Mouse (Mus musculus) ES-CJ7 (cell line): ENCODE measurements around the gene Myo1e.
A peak's percentile ranks its signal among the peaks of the same experiment; 100 is the strongest.

Experiments
- DNase-seq: peaks from one replicate; pipeline ENCODE4 v3.0.0; 2011; ENCODE audit warnings: low read depth, low spot score

Myo1e gene

DNA sequence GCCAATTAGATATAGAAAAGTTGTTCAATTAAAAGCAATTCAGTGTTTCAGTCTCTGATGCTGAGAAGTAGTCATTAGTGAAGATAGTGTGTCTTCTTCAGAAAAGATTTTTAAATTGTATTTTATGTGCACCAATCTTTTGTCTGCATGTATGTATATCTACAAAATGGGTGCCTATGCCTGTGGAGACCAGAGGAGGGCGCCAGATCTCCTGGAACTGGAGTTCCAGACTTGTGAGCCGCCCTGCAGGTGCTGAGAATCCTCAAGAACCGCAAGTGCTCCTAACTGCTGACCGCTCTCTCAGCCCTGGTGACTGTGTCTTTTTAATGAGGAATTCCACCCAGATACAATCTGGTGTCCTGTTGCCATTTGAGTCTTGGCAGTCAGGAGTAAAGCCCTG, 76.0 kb downstream of the Myo1e start:
- DNase-seq = peak; percentile 81

DNA sequence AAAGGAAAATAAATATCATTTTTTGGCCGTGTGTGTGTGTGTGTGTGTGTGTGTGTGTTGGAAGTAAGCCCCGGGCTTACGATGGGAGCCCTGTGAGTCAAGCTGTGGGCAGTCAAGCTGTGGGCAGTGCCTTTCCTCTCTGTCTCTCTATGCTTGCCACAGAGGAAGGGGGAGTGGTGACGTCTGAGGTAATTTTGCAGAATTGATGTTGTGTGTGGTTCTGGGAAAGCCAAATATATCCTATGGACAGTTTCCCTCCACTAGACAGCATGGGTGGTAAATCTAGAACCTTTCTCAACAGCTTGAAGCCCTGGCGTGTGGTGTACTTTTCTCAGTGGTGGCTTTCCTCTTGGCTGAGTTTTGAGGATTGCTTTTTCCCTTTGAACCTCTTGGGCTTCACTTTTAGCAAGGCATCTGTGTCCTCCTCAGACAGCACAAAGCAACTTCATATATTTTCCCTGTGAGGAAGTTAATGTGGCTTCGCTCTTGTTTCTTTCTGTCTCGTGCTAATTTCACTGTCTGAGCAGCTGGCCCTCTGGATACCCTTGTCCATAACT, 77.5 kb downstream of the Myo1e start:
- no peak for DNase-seq

DNA sequence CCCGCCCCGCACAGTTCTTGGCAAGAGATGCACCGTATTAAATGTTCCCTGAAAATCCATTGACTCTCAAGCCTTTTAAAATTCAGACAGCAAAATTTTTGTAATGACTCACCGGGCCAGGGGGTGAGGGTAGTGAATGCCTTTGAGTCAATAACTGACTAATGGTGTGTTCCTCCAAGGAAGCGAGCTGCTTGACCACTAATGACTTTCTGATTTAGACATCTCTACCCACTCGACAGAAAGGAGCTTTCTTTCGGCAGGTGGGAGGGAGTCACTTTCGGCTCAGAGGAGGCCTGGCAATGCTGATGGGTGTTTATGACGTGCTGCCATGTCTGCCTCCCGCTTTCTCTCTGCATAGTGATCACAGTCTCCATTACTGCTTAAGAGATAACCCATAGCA, 83.6 kb downstream of the Myo1e start:
- no peak for DNase-seq

DNA sequence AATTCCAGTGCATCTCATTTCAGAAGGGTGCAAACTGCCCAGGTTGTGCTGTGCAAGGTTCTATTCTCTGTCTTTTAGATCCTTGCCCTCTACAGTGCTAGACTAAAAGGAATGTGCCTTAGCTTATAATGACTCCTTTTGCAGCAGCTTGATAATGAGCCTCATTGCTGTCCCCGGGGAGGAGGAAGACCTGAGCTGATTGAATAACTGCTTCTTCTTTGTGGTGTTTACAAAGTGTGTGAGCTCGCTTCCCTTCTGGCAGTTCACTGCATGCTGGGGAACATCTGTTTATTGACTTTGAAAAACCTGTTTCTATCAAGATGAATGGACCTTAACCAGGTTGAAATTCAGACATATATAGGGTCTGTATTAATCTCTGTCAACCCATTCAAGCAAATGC, 89.8 kb downstream of the Myo1e start:
- DNase-seq = no peak

DNA sequence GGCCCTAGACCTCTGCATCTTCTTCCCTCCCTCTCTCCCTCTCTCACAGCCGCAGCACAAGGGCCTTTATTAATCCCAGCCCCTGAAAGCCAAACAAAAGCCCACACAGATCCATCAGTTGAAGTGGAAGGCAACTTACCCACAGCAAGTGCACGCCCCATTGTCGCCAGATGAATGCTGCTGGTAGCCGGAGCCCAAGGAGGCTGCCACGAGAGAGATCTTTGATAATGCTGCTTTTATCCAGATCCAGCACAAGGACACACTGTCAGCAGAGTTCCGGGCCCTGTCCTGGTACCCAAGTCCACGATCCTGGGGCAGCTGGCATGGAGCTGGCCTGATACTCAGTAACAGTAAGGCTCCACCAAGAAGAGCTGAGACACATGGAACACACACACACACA, 91.1 kb downstream of the Myo1e start:
- DNase-seq = no peak

DNA sequence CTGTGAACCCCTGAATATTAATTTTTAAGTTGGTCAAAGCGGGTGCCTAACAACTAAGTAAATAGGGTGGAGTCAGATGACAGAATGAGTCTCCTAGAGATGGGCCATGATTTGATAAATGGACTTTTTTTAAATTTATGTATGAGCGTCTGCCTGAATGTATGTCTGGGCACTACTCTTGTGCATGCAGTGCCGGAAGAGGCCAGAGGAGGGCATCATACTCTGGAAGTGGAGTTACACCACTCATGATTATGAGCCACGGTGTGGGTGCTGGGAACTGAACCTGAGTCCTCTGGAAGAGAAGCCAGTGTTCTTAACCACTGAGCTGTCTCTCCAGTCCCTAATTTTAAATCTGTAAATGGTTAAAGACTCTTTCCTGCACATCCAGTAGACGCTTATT, 93.6 kb downstream of the Myo1e start:
- no peak for DNase-seq

DNA sequence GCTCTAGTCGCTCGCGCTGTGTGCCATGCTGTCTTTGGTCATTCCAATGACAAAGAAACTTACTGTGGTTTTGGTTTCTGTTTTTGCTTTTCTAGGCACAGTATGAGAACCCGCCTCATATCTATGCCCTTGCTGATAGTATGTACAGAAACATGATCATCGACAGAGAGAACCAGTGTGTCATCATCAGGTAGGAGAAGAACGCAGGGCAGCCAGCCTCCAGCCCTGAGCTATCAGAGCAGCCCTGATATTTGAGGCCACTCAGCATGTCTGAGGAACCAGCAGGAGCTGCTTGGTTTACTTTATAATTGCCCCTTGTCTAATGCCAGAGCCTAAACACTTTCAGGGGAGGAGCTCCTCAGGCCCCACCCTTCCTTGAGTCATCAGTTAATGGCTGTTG, 94.4 kb downstream of the Myo1e start:
- DNase-seq = no peak

DNA sequence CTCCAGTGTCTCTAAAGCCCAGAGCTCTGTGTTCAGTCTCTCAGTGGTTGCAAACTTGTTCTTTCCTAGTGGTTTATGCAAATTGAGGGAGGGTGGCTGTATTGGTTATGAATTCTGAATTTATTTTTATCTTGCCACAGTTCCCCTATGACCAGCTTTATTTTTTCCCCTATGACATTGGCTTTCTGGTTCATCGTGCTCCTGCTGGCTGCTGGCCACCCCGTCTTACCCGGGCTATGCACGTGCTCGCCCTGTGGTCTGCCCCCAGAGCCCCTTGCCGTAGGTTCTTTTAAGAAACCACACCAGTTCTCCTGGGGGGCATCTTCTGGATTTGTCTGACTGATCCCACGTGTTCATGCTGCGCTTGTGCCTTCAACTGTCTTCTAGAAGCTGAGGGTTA, 97.8 kb downstream of the Myo1e start:
- no peak for DNase-seq

DNA sequence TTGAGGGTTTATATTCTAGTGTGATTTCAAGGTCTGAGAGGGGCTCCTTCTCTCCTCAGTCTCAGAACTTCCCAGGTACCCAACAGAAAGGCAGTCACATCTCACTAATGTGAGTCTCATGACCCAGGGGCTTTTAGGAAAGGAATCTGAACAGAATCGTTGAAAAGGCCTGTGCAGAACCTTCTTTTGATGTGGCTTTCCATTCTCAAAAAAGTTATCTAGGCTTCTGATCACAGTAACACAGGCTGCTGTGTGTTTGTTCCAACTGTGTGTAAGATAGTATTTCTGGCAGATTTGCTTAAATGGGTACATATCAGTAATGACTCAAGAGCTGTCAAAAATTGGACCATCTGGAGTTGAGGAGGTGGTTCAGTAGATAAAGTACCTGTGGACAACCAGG, 102.9 kb downstream of the Myo1e start:
- no peak for DNase-seq

DNA sequence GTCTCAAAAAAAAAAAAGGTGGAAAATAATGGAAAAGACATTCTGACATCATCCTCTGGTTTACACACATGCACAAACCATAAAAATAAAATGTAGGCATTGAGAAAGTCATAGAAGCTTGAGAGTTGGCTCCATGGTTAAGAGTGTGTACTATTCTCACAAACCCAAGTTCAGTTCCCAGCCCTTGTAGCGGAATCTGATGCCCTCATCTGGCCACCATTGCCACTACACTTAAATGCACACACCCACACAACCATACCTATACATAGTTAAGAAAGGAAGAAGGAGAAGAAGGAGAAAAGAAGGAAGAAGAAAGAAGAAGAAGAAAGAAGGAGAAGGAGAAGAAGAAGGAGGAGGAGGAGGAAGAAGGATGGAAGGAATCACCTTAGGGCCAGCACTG, 106.9 kb downstream of the Myo1e start:
- DNase-seq = peak; percentile 9

DNA sequence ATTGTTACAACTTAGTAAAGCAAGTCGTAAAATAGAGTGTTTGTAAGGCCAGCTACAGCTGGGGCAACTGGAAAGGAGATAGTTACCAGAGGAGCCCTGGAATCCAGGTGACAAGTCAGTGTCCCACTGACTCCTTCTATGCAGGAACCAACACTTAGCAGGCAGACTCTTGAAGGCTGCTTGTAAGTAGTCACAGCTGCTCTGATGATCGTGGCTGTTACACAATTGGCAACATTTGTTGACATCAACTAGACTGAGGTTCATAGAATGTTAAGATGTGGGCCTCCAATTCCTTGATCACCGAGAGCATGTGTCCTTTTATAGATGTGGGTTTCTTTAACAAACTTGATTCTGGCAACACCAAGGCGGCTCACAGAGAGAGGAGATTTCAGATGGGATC, 108.0 kb downstream of the Myo1e start:
- no peak for DNase-seq

DNA sequence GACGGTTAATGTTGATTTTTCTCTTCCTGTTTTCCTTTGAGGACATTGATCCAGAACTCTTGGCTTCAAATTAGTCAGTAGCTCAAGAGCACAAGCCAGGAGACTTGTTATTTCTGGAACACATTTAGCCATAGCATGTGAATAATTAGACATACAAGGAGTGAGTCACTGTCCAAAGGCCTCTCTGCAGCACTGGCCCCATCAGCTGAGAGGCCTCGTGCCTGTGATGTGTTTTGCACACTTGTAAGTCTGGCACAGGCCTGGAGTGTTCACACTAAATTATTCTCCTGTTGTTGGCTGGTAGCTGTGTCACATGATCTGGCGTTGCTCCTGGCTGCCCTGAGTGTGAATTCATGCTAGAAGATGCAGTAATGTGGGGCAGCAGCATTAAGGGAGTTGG, 111.5 kb downstream of the Myo1e start:
- no peak for DNase-seq

DNA sequence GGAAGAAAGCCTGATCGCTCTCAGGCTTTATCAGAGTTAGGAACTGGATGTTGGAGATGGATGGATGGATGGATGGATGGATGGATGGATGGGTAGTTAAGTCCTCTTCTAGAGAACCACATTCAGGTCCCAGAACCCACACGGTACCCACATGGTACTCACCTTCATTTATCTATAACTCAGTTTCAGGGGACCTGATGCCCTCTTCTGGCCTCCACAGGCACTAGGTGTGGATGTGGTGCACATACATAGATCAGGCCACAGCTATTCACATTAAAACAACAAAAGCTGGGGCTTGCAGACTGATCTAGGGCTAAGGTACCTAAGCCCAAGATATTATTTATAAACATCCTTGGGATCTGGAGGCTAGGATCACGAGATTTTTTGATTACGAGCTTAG, 117.2 kb downstream of the Myo1e start:
- DNase-seq = no peak

DNA sequence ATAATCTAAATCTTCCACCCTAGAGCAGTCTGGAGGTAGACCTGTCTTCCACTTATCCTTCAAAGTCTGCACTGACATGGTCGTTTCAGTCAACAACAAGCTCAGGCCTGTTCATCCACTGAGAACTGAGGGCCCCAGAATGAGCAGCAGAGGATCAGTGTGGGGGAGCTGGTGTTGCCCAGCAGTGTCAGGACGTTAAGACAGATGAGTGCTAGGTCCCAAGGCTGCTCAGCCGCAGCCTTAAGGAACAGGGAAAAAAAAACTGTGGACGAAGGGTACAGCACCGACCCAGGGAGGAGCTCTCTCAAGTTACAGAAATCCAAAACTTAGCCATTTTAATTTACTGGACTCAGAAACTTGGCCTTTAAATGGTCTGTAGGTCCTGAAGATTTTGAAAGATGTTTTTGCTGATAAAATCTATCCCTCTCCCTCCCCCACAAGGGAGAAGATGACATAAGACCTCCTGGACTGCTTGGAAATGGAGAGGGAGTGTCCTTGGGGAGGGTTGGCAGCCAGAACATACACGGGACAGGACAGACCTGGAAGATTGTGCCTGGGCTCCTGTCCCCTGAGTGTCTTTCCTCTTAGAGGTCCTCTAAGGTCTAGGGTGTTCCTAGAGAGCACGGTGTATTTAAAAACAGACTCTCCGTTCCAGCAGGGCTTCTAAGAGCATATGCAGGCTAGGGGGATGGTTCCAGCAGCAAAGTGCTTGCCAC, 118.9 kb downstream of the Myo1e start:
- DNase-seq = no peak

DNA sequence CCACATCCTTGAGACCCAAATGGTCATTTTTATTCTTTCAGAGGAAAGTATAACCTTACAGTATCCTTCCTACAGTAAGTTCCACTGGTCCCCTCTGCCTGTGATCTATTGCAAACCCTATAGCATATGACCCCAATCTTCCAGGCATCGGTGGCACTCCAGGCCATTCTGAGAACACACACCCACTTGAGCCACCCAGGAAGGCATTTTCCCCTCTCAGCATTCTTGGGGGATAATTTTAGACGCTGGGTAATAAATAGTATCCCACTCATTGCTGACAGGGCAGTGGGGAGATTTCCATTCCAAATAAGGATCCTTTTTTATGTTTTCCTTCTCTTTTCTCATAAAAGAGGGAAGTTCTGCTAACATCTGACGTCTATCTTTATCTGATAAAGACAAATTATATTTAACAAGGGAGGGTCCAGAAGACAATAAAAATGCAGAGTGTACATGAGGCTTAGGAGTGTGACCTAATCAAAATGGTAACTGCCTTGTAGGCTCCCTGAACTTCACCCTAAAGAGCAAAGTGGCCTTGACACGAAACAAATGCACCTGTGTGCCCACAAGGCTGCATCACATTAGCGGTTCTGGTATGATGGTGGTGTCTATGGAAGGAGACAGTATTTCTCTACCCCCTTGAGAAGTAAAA, 121.2 kb downstream of the Myo1e start:
- DNase-seq = no peak

DNA sequence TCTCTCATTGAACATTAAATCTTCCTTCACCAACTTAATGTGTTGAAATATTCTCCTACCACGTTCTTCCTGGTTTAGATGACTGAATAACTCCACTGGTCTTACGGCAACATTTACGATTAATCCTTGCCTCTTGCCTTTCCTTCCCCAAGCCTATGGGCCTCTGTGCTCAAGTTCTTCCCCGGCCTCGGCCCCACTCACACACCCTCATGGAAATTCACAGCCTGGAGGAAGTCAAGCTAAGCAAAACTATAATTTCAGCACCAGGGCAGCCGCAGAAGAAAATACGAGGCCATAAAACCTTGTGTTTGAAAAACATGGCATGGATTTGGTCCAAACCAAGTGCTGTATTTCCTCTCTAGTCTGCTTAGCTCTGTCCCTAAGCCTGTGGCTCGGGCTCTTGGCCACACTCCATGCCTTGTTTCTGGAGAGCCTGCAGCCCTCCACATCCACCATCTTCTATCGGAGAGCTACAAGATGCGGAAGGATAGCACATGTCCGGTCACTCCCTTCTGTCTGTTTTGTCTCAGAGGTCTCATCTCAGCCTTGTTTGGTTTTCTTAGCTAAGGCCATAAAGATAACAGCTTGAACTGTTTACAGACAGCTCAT, 124.7 kb downstream of the Myo1e start:
- DNase-seq = no peak

DNA sequence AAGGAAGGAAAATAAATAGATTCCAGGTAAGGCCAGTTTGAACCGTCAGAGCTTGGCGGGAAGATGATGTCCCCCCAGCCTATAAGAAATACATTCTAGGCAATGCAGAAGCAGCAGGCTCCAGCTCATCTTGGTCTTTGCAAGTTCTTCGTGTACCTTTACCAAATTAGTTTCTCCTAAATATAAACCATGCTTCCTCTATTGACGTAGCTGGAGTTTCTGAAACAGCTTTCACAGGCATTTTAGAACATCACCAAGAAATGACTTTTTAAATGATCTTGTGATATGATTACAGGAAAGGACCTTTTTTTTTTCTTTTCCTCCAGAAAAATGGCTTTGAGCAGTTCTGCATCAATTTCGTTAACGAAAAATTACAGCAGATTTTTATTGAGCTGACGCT, 131.2 kb downstream of the Myo1e start:
- no peak for DNase-seq

DNA sequence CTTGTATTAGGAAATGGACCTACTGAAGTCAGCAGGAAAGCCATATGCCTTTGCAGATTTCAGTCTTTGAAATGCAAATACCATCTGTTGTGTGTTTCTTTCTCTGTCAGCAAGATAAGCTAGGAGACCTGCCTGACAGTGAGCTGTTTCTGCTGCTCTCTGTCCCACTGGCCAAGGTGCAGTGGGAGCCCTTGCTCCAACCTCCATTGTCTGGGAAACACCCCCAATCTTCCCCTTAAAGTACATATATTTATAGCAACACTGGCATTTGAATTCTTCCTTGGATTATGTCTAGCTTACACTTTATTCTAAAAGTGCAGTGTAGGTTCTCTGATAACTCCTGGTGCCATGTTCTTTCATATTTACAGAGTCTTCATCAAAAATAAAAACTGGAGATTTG, 131.7 kb downstream of the Myo1e start:
- no peak for DNase-seq

DNA sequence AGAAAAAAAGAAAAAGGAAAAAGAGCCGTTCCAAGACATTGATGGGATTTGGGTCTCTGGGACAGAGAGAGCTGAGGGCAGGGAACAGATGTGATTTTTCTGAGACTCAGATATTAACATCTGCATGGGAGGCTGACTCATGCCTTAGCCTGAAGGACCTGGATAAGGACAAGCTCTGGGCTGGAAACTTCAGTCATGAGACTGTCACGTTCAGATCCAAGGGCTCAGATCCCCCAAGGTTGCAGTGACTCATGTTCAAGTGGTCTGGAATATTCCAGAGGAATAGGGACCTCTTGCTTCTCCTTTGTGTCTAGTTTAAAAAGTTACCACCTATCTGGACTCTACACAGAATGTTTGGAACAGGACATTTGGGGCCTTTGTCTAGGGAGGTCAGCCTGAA, 142.1 kb downstream of the Myo1e start:
- DNase-seq = no peak

DNA sequence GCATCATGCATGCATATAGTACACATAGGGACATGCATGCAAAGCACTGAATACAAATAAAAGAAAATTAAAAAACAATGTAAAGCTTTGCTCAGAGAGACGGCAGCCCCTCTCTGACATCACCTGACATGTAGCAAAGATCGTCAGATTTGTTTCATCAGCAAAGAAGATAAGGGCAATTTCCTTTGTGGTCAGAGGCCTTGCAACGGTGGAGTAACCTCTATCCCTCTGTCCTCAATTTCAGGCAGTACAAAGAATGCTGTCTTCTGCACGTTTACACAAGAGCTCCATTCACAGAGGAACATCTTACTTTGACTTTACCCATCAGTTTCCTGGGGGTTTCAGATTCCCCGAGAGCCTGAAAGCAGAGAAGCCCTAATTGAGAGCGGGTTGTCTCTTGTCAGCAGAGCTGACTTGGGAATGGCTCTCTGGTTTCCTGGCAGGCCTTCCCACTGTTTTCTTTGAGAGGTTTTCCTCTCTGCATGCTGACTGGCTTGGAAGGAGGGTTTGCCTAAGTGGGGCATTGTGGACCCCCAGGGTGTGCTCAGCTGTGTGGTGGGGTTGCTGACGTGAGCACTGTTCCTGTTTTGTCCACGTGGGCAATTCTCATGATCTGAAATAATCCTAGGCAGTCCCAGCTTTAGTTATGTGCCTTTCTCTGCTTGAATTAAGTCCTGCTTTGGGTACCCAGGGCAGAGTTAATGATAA, 144.6 kb downstream of the Myo1e start:
- DNase-seq = no peak

DNA sequence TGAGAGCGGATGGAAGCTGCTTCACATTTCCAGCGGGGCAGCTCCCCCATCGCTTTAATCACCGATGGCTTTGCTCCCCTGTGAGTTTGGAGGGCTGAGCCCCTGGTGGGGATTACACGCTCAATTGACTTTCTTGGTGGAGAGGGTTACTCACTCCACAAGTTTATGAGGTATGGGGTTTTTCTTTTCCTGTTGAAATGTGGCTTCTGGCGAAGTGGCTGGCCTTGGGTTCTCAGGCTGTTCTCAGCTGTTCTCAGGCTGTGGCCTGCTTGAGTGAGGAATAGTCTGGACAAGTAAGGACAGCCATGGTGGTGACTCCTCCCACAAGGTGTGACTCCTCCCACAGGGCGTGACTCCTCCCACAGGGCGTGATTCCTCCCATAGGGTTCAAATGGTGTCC, 149.1 kb downstream of the Myo1e start:
- peak; percentile 29 for DNase-seq

DNA sequence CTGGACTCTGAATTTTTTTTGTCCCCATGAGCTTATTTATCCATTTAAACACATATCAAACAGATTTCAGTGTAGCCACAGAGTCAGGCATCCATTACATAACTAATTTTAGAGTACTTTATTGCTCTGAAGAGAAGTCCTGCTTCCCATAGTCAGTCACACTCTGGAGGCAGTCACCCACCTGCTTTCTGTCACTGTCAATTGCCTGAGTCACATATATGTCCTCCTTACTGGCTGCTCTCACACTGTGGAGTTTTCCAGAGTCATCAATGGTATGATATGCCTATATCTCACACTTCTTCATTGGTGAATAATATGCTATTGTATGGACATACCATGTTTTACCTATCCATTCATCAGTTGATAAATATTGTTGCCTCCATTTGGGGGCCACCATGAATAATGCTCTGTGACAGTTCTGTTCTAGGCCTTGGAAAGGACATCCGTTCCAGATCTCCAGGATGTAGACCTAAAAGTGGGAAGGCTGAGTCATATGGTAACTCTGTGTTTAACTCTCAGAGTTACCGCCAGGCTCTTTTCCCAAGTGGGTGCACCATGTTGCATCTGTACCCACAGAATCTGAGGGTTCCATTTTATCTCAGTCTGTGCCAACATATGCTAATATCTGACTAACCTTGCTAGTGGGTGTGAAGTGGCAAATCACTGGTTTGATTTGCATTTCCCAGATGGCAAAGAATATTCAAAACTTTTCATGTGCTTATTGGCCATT, 152.4 kb downstream of the Myo1e start:
- no peak for DNase-seq
